Mouse (Mus musculus): ENCODE data around the gene Cacna2d3.

The Cacna2d3 gene

GRCm38 (mm10) chr14:29405878-29406165, 315.8 kb downstream of the Cacna2d3 start:
- H3K9me3 ChIP-seq (ENCODE audit: low read length), result no peaks in the 10 kb centered on the region
- no peaks in the 10 kb centered on the region for H3K4me1 ChIP-seq (replicated peaks; ENCODE audit: low read depth, low read length)
- no peak for TF ChIP-seq POU5F1 (IDR thresholded peaks at IDR 0.05; ENCODE audit: borderline replicate concordance, low read length)
- no peak for TF ChIP-seq CTCF (conservative IDR thresholded peaks at IDR 0.05; ENCODE audit: low read length)
- no peak for TF ChIP-seq NANOG (IDR thresholded peaks at IDR 0.05; ENCODE audit: borderline replicate concordance, low read length)
- H3K27me3 ChIP-seq (ENCODE audit: insufficient read depth, low read length), result no peaks in the 10 kb centered on the region
- no peak overlapping the region for H3K4me3 ChIP-seq (replicated peaks; ENCODE audit: low read length)
- H3K36me3 ChIP-seq (ENCODE audit: insufficient read depth, low read length), result no peaks in the 10 kb centered on the region

GRCm38 (mm10) chr14:29405125-29405877, 316.4 kb downstream of the Cacna2d3 start:
- Histone ChIP-seq H3K4me1 (replicated peaks; ENCODE audit: low read depth, low read length) (no peaks in the 10 kb centered on the region), H3K4me3 (replicated peaks; ENCODE audit: low read length) (no peak overlapping the region), H3K36me3 (ENCODE audit: insufficient read depth, low read length) (no peaks in the 10 kb centered on the region), H3K27me3 (ENCODE audit: insufficient read depth, low read length) (no peaks in the 10 kb centered on the region), H3K9me3 (ENCODE audit: low read length) (no peaks in the 10 kb centered on the region)
- TF ChIP-seq NANOG (IDR thresholded peaks at IDR 0.05; ENCODE audit: borderline replicate concordance, low read length) (no peak), POU5F1 (IDR thresholded peaks at IDR 0.05; ENCODE audit: borderline replicate concordance, low read length) (no peak), CTCF (conservative IDR thresholded peaks at IDR 0.05; ENCODE audit: low read length) (no peak)

- no peaks in the 10 kb centered on the region for H3K27me3 ChIP-seq (ENCODE audit: insufficient read depth, low read length)
- H3K36me3 ChIP-seq (ENCODE audit: insufficient read depth, low read length), result no peaks in the 10 kb centered on the region
- TF ChIP-seq NANOG (IDR thresholded peaks at IDR 0.05; ENCODE audit: borderline replicate concordance, low read length) (no peak), POU5F1 (IDR thresholded peaks at IDR 0.05; ENCODE audit: borderline replicate concordance, low read length) (no peak), CTCF (conservative IDR thresholded peaks at IDR 0.05; ENCODE audit: low read length) (no peak)
- no peaks in the 10 kb centered on the region for H3K9me3 ChIP-seq (ENCODE audit: low read length)
- H3K4me3 ChIP-seq (replicated peaks; ENCODE audit: low read length), result no peak overlapping the region
- no peaks in the 10 kb centered on the region for H3K4me1 ChIP-seq (replicated peaks; ENCODE audit: low read depth, low read length)
Observed at GRCm38 (mm10) chr14:29403849-29404808, 317.5 kb downstream of the Cacna2d3 start.

GRCm38 (mm10) chr14:29402471-29402870, 319.2 kb downstream of the Cacna2d3 start:
- no peak overlapping the region for H3K4me3 ChIP-seq (replicated peaks; ENCODE audit: low read length)
- H3K36me3 ChIP-seq (ENCODE audit: insufficient read depth, low read length), result no peaks in the 10 kb centered on the region
- no peaks in the 10 kb centered on the region for H3K4me1 ChIP-seq (replicated peaks; ENCODE audit: low read depth, low read length)
- TF ChIP-seq POU5F1 (IDR thresholded peaks at IDR 0.05; ENCODE audit: borderline replicate concordance, low read length) (no peak), NANOG (IDR thresholded peaks at IDR 0.05; ENCODE audit: borderline replicate concordance, low read length) (no peak), CTCF (conservative IDR thresholded peaks at IDR 0.05; ENCODE audit: low read length) (no peak)
- no peaks in the 10 kb centered on the region for H3K27me3 ChIP-seq (ENCODE audit: insufficient read depth, low read length)
- no peaks in the 10 kb centered on the region for H3K9me3 ChIP-seq (ENCODE audit: low read length)

GRCm38 (mm10) chr14:29393786-29394185, 327.9 kb downstream of the Cacna2d3 start:
- Histone ChIP-seq H3K36me3 (ENCODE audit: insufficient read depth, low read length) (no peaks in the 10 kb centered on the region), H3K4me1 (replicated peaks; ENCODE audit: low read depth, low read length) (no peaks in the 10 kb centered on the region)

GRCm38 (mm10) chr14:29392851-29393250, 328.8 kb downstream of the Cacna2d3 start:
- Histone ChIP-seq H3K27me3 (ENCODE audit: insufficient read depth, low read length) (no peaks in the 10 kb centered on the region), H3K4me3 (replicated peaks; ENCODE audit: low read length) (no peak overlapping the region), H3K36me3 (ENCODE audit: insufficient read depth, low read length) (no peaks in the 10 kb centered on the region), H3K9me3 (ENCODE audit: low read length) (no peaks in the 10 kb centered on the region), H3K4me1 (replicated peaks; ENCODE audit: low read depth, low read length) (no peaks in the 10 kb centered on the region)
- no peak for TF ChIP-seq CTCF (conservative IDR thresholded peaks at IDR 0.05; ENCODE audit: low read length)

More at GRCm38 (mm10) chr14:29393786-29394185, 327.9 kb downstream of the Cacna2d3 start:
- H3K4me3 ChIP-seq (replicated peaks; ENCODE audit: low read length), result no peak overlapping the region
- H3K9me3 ChIP-seq (ENCODE audit: low read length), result no peaks in the 10 kb centered on the region
- TF ChIP-seq NANOG (IDR thresholded peaks at IDR 0.05; ENCODE audit: borderline replicate concordance, low read length) (no peak), POU5F1 (IDR thresholded peaks at IDR 0.05; ENCODE audit: borderline replicate concordance, low read length) (no peak), CTCF (conservative IDR thresholded peaks at IDR 0.05; ENCODE audit: low read length) (no peak)
- no peaks in the 10 kb centered on the region for H3K27me3 ChIP-seq (ENCODE audit: insufficient read depth, low read length)

GRCm38 (mm10) chr14:29391489-29391888, 330.2 kb downstream of the Cacna2d3 start:
- Histone ChIP-seq H3K36me3 (ENCODE audit: insufficient read depth, low read length) (no peaks in the 10 kb centered on the region), H3K4me3 (replicated peaks; ENCODE audit: low read length) (no peak overlapping the region), H3K4me1 (replicated peaks; ENCODE audit: low read depth, low read length) (no peaks in the 10 kb centered on the region), H3K27me3 (ENCODE audit: insufficient read depth, low read length) (no peaks in the 10 kb centered on the region), H3K9me3 (ENCODE audit: low read length) (no peaks in the 10 kb centered on the region)
- TF ChIP-seq CTCF (conservative IDR thresholded peaks at IDR 0.05; ENCODE audit: low read length) (no peak), NANOG (IDR thresholded peaks at IDR 0.05; ENCODE audit: borderline replicate concordance, low read length) (no peak), POU5F1 (IDR thresholded peaks at IDR 0.05; ENCODE audit: borderline replicate concordance, low read length) (no peak)

GRCm38 (mm10) chr14:29387761-29388160, 333.9 kb downstream of the Cacna2d3 start:
- TF ChIP-seq NANOG (IDR thresholded peaks at IDR 0.05; ENCODE audit: borderline replicate concordance, low read length), result no peak
- TF ChIP-seq POU5F1 (IDR thresholded peaks at IDR 0.05; ENCODE audit: borderline replicate concordance, low read length), result no peak
- TF ChIP-seq CTCF (conservative IDR thresholded peaks at IDR 0.05; ENCODE audit: low read length), result no peak
- no peaks in the 10 kb centered on the region for H3K4me1 ChIP-seq (replicated peaks; ENCODE audit: low read depth, low read length)
- H3K9me3 ChIP-seq (ENCODE audit: low read length), result peaks cover 12% of the 10 kb centered on the region
- no peak overlapping the region for H3K4me3 ChIP-seq (replicated peaks; ENCODE audit: low read length)
- H3K36me3 ChIP-seq (ENCODE audit: insufficient read depth, low read length), result no peaks in the 10 kb centered on the region
- no peaks in the 10 kb centered on the region for H3K27me3 ChIP-seq (ENCODE audit: insufficient read depth, low read length)

All from E14TG2a.4 (cell line).